Mouse (Mus musculus) heart, postnatal 0 days (tissue): ENCODE results near the gene Snx6. TPM values are rescaled to one million over a fixed set of nuclear protein-coding genes. Genes with fewer than 3 reads are reported as not detected.
A peak's percentile ranks its signal among the peaks of the same experiment; 100 is the strongest.
"Not testable (repeated sequence)": the region's sequence is repeated elsewhere in the genome, so short reads cannot be mapped to it uniquely, and the experiment has no call there.

Source experiments
- ATAC-seq: fragments of 200-750 bp; cut with Nextera tagmentation; 2 replicates; pipeline ENCODE4 v1.8.0; 2017; ENCODE audit warnings: low read depth, moderate number of reproducible peaks, moderate library complexity; ENCODE audit not compliant: insufficient read depth
- DNase-seq: peaks from one replicate; pipeline ENCODE4 v3.0.0-alpha.2; 2016; ENCODE audit warnings: low spot score
- H3K27ac ChIP-seq: fragments of 300-500 bp; sonication (generic); 2 replicates; pipeline ENCODE4 v1.5.1; 2014; ENCODE audit warnings: low read depth, mild to moderate bottlenecking
- H3K27me3 ChIP-seq: fragments of 300-500 bp; sonication (generic); 2 replicates; pipeline ENCODE4 v1.6.1; 2014; ENCODE audit warnings: low read length, mixed read lengths; ENCODE audit not compliant: control insufficient read depth, insufficient read depth
- H3K36me3 ChIP-seq: fragments of 300-500 bp; sonication (generic); replicated peaks from 2 replicates; pipeline ENCODE4 v1.6.1; 2014; ENCODE audit warnings: low read length, mixed read lengths; ENCODE audit not compliant: control insufficient read depth, insufficient read depth
- H3K4me1 ChIP-seq: fragments of 300-500 bp; sonication (generic); 2 replicates; pipeline ENCODE4 v1.6.1; 2014; ENCODE audit warnings: antibody characterized with exemption; ENCODE audit not compliant: control insufficient read depth, insufficient read depth
- H3K4me2 ChIP-seq: fragments of 300-500 bp; sonication (generic); 2 replicates; pipeline ENCODE4 v1.6.1; 2014; ENCODE audit warnings: low read depth, mild to moderate bottlenecking, low read length, moderate library complexity
- H3K4me3 ChIP-seq: fragments of 300-500 bp; sonication (generic); 2 replicates; pipeline ENCODE4 v1.5.1; 2014; ENCODE audit warnings: low read depth, low read length
- H3K9ac ChIP-seq: fragments of 300-500 bp; sonication (generic); replicated peaks from 2 replicates; pipeline ENCODE4 v1.6.1; 2014; ENCODE audit warnings: low read depth, low read length, mixed read lengths
- H3K9me3 ChIP-seq: fragments of 300-500 bp; sonication (generic); replicated peaks from 2 replicates; pipeline ENCODE4 v1.6.1; 2016; ENCODE audit warnings: low read length; ENCODE audit not compliant: control insufficient read depth
- CTCF ChIP-seq: IDR thresholded peaks from 2 replicates; pipeline ENCODE4 v1.5.1; 2016; ENCODE audit warnings: antibody characterized with exemption, control low read depth, low read depth
- EP300 ChIP-seq: IDR thresholded peaks from 2 replicates; pipeline ENCODE4 v1.6.1; 2016; ENCODE audit warnings: antibody characterized with exemption, low read depth
- WGBS: fragments of 180-500 bp; shearing (Covaris S2); extraction: QIAGEN DNeasy Blood & Tissue Kit; methylation state at CpG from one replicate; pipeline ENCODE4 v1.1.7; 2014; 5-methylcytosine and 5-hydroxymethylcytosine counted together
- polyA plus RNA-seq: library from polyadenylated mRNA; unstranded; fragments of >200 nt; fragmentation: Nextera tagmentation; extraction: Ambion mirVana; gene quantifications from 2 replicates; pipeline ENCODE4 v1.2.1, GENCODE M21; 2015
- total RNA-seq: library from RNA; depleted of rRNA; stranded (reverse); fragments of >200 nt; gene quantifications from 2 replicates; pipeline ENCODE4 v1.2.3, GENCODE M21; 2014; ENCODE audit warnings: low replicate concordance

Snx6 gene
- total and polyA plus RNA-seq, 2 experiments from 2014 or later = 59.1 to 100 TPM

- H3K36me3 ChIP-seq = peaks cover 83% of the 10 kb centered on the region
- no peak overlapping the region for H3K4me3 ChIP-seq
- TF ChIP-seq CTCF = no peak
- no peak for TF ChIP-seq EP300
- H3K9me3 ChIP-seq = no peaks in the 10 kb centered on the region
- no peak overlapping the region for H3K4me2 ChIP-seq
- ATAC-seq (peak; percentile 57), DNase-seq (peak; percentile 11)
- no peaks in the 10 kb centered on the region for H3K27me3 ChIP-seq
- no peaks in the 10 kb centered on the region for H3K4me1 ChIP-seq
- H3K9ac ChIP-seq = no peak overlapping the region
- WGBS = 53% methylated on average over 12 of the region's 12 CpGs
- no peak overlapping the region for H3K27ac ChIP-seq
Observed at GRCm38 (mm10) chr12:54763624-54764023, 31.9 kb downstream of the Snx6 start.

- Histone ChIP-seq H3K4me2 (no peak overlapping the region), H3K27ac (no peak overlapping the region), H3K4me1 (no peaks in the 10 kb centered on the region), H3K27me3 (no peaks in the 10 kb centered on the region), H3K36me3 (peaks cover 83% of the 10 kb centered on the region), H3K9ac (no peak overlapping the region), H3K9me3 (no peaks in the 10 kb centered on the region), H3K4me3 (no peak overlapping the region)
- ATAC-seq (no peak), DNase-seq (no peak)
- 95% methylated on average over 1 of the region's 1 CpGs for WGBS
- TF ChIP-seq CTCF = no peak
- no peak for TF ChIP-seq EP300
Observed at GRCm38 (mm10) chr12:54760676-54761075, 34.8 kb downstream of the Snx6 start.

GRCm38 (mm10) chr12:54758846-54759245, 36.7 kb downstream of the Snx6 start:
- ATAC-seq (no peak), DNase-seq (no peak)
- TF ChIP-seq EP300 (no peak), CTCF (no peak)
- Histone ChIP-seq H3K4me2 (no peak overlapping the region), H3K9me3 (no peaks in the 10 kb centered on the region), H3K36me3 (peaks cover 82% of the 10 kb centered on the region), H3K4me1 (no peaks in the 10 kb centered on the region), H3K4me3 (no peak overlapping the region), H3K9ac (no peak overlapping the region), H3K27ac (no peak overlapping the region), H3K27me3 (no peaks in the 10 kb centered on the region)
- 93% methylated on average over 2 of the region's 2 CpGs for WGBS

GRCm38 (mm10) chr12:54748647-54749046, 46.9 kb downstream of the Snx6 start:
- Histone ChIP-seq H3K9me3 (no peaks in the 10 kb centered on the region), H3K4me1 (no peaks in the 10 kb centered on the region), H3K9ac (no peak overlapping the region), H3K27ac (no peak overlapping the region), H3K27me3 (no peaks in the 10 kb centered on the region), H3K4me3 (no peak overlapping the region), H3K36me3 (peaks cover 58% of the 10 kb centered on the region), H3K4me2 (no peak overlapping the region)
- DNase-seq = no peak
- WGBS = 97% methylated on average over 8 of the region's 8 CpGs
- ATAC-seq = no peak
- no peak for TF ChIP-seq EP300
- TF ChIP-seq CTCF = no peak

- not testable (repeated sequence) for H3K36me3 ChIP-seq, DNase-seq, H3K9me3 ChIP-seq, H3K27ac ChIP-seq, H3K4me1 ChIP-seq, H3K27me3 ChIP-seq, H3K4me3 ChIP-seq, H3K9ac ChIP-seq, H3K4me2 ChIP-seq
- ATAC-seq = peak; percentile 48
- under 1% methylated on average over 10 of the region's 33 CpGs for WGBS
Observed at GRCm38 (mm10) chr12:54738661-54739243, 56.8 kb downstream of the Snx6 start.

GRCm38 (mm10) chr12:54737891-54738660, 57.4 kb downstream of the Snx6 start:
- H3K27ac ChIP-seq, H3K4me3 ChIP-seq, H3K9ac ChIP-seq, H3K9me3 ChIP-seq, DNase-seq, H3K27me3 ChIP-seq, H3K4me2 ChIP-seq, H3K36me3 ChIP-seq, H3K4me1 ChIP-seq: not testable (repeated sequence)
- WGBS = no CpG with 5 or more reads among the region's 21 CpGs
- peak; percentile 71 for ATAC-seq

GRCm38 (mm10) chr12:54734307-54735131, 61.0 kb downstream of the Snx6 start:
- ATAC-seq = peak; percentile 54
- DNase-seq, H3K27me3 ChIP-seq, H3K9ac ChIP-seq, H3K27ac ChIP-seq, H3K4me1 ChIP-seq, H3K4me2 ChIP-seq, H3K4me3 ChIP-seq, H3K9me3 ChIP-seq, H3K36me3 ChIP-seq: not testable (repeated sequence)
- WGBS = 4% methylated on average over 6 of the region's 49 CpGs
